8 mouse cellular contexts compared by ENCODE assay signal in genomic region chr1:133918088-133918470, GRCm38 (mm10). TPM values are rescaled to one million over a fixed set of nuclear protein-coding genes. Genes with fewer than 3 reads are reported as not detected.
A peak's percentile ranks its signal among the peaks of the same experiment; 100 is the strongest.
DNase-seq lines count a peak whose midpoint lies in the region; ATAC-seq lines count a peak whose summit lies in the region.

No protein-coding gene starts in this region.

- intact Hi-C loops in heart, postnatal 10 days (cut with DNase I), result no loop called here

- no peak for ATAC-seq in forebrain, embryonic 15.5 days (replicated peaks)

- H3K9me3 ChIP-seq in forebrain, embryonic 10.5 days, result no peaks in the 10 kb centered on the region
- H3K9me3 ChIP-seq in forebrain, embryonic 15.5 days, result no peaks in the 10 kb centered on the region

- H3K27me3 ChIP-seq in forebrain, embryonic 10.5 days (ENCODE audit: poor library complexity, severe bottlenecking), result peaks cover 37% of the 10 kb centered on the region
- no peaks in the 10 kb centered on the region for H3K27me3 ChIP-seq in forebrain, embryonic 15.5 days

- peak overlapping the region; percentile 24; the same call in 1 of the 2 replicates for H3K4me3 ChIP-seq in forebrain, embryonic 10.5 days
- H3K4me3 ChIP-seq in forebrain, embryonic 15.5 days, result no peak overlapping the region

- H3K4me1 ChIP-seq in forebrain, embryonic 10.5 days, result peaks cover 55% of the 10 kb centered on the region
- peaks cover 38% of the 10 kb centered on the region for H3K4me1 ChIP-seq in forebrain, embryonic 15.5 days

- WGBS in forebrain, embryonic 10.5 days, result 33% methylated on average over 6 of the region's 6 CpGs
- 31% methylated on average over 6 of the region's 6 CpGs for WGBS in forebrain, embryonic 15.5 days

- H3K9ac ChIP-seq in forebrain, embryonic 15.5 days (replicated peaks), result no peak overlapping the region

- no peaks in the 10 kb centered on the region for H3K36me3 ChIP-seq in forebrain, embryonic 10.5 days (replicated peaks)
- H3K36me3 ChIP-seq in forebrain, embryonic 15.5 days, result no peaks in the 10 kb centered on the region

- DNase-seq in forebrain, embryonic 10.5 days (ENCODE audit: extremely low spot score, low spot score), result no peak
- peak; percentile 66 for DNase-seq in ES-CJ7 (ENCODE audit: low read depth, low spot score)
- peak; percentile 56 to 62 for DNase-seq in heart, postnatal 10 days
- DNase-seq in lung, postnatal 10 days, result peak; percentile 67
- no peak for DNase-seq in ovary, adult 18-20 months (ENCODE audit: low spot score)
- DNase-seq in urinary bladder, adult 18-20 months (ENCODE audit: low spot score in 2 of 2), result no peak
- no peak for DNase-seq in right cerebral cortex, postnatal 25 days

- peak overlapping the region; percentile 83 for H3K27ac ChIP-seq in forebrain, embryonic 10.5 days
- no peak overlapping the region for H3K27ac ChIP-seq in forebrain, embryonic 15.5 days (replicated peaks)

- no peak overlapping the region for H3K4me2 ChIP-seq in forebrain, embryonic 15.5 days (replicated peaks)

RNA-seq across cellular contexts. Expression of gene Prelp, which starts 3.1 kb away (rescaled TPM):
- polyA plus RNA-seq in forebrain, embryonic 10.5 days (2016; fragmentation: Nextera tagmentation; extraction: Ambion mirVana), result 0.36 and 0.90 TPM in 2 replicates
- 3.8 and 4.2 TPM in 2 replicates for polyA plus RNA-seq in forebrain, embryonic 15.5 days (2015; fragmentation: Nextera tagmentation; extraction: Ambion mirVana)
- 10 to 100 TPM; 27.2 TPM for total RNA-seq in heart, postnatal 10 days (2021)

RNA-seq across cellular contexts. Expression of gene Optc, which starts 10.3 kb away (rescaled TPM):
- polyA plus RNA-seq in forebrain, embryonic 10.5 days (2016; fragmentation: Nextera tagmentation; extraction: Ambion mirVana), result 1.2 and 2.3 TPM in 2 replicates
- 1.6 and 2.2 TPM in 2 replicates for polyA plus RNA-seq in forebrain, embryonic 15.5 days (2015; fragmentation: Nextera tagmentation; extraction: Ambion mirVana)
- under 1 TPM; 0.35 to 0.67 TPM for total RNA-seq in heart, postnatal 10 days (2021)

Comparison
In these comparisons a context has a peak if more than half of its experiments do, and no peak if none do; other contexts are left out.
1. DNase-seq: peak in ES-CJ7 (single experiment), heart, postnatal 10 days (2 of 2) and lung, postnatal 10 days (single experiment); none in forebrain, embryonic 10.5 days (single experiment), ovary, adult 18-20 months (single experiment), urinary bladder, adult 18-20 months (0 of 2) and right cerebral cortex, postnatal 25 days (single experiment).